8 mouse cellular contexts compared by ENCODE assay signal in genomic region chr11:120317456-120317855, GRCm38 (mm10). TPM values are rescaled to one million over a fixed set of nuclear protein-coding genes. Genes with fewer than 3 reads are reported as not detected.
A peak's percentile ranks its signal among the peaks of the same experiment; 100 is the strongest.
DNase-seq lines count a peak whose midpoint lies in the region; ATAC-seq and TF ChIP-seq lines count a peak whose summit lies in the region.

No protein-coding gene starts in this region.

- no peaks in the 10 kb centered on the region for H3K9me3 ChIP-seq in heart, embryonic 11.5 days (replicated peaks; ENCODE audit: control insufficient read depth, low read length)
- H3K9me3 ChIP-seq in embryonic facial prominence, embryonic 10.5 days = 0 out of 2 replicates have a peak, but pooled peaks cover 5% of the 10 kb centered on the region
- no peaks in the 10 kb centered on the region for H3K9me3 ChIP-seq in hindbrain, postnatal 0 days (ENCODE audit: low read length)
- H3K9me3 ChIP-seq in midbrain, embryonic 12.5 days = 0 out of 2 replicates have a peak, but pooled peaks cover 2% of the 10 kb centered on the region

- intact Hi-C loops in heart, postnatal 10 days (cut with DNase I) = no loop called here
- intact Hi-C loops in left cerebral cortex, postnatal 36 days (cut with DNase I) = no loop called here

- no peaks in the 10 kb centered on the region for H3K27me3 ChIP-seq in heart, embryonic 11.5 days (ENCODE audit: control insufficient read depth, insufficient read depth, low read length)
- 0 out of 2 replicates have a peak, but pooled peaks cover 3% of the 10 kb centered on the region for H3K27me3 ChIP-seq in embryonic facial prominence, embryonic 10.5 days (replicated peaks; ENCODE audit: low read depth, poor library complexity, severe bottlenecking)
- no peaks in the 10 kb centered on the region for H3K27me3 ChIP-seq in hindbrain, postnatal 0 days (ENCODE audit: insufficient read depth, low read length)
- H3K27me3 ChIP-seq in midbrain, embryonic 12.5 days = no peaks in the 10 kb centered on the region

- peak overlapping the region; percentile 88; the same call in 1 of the 2 replicates for H3K9ac ChIP-seq in heart, embryonic 11.5 days (ENCODE audit: low read depth, low read length)
- H3K9ac ChIP-seq in hindbrain, postnatal 0 days (replicated peaks; ENCODE audit: low read length) = peak overlapping the region; percentile 68; the same call in 1 of the 2 replicates
- H3K9ac ChIP-seq in midbrain, embryonic 12.5 days (replicated peaks) = peak overlapping the region; percentile 83; the same call in 1 of the 2 replicates

- H3K36me3 ChIP-seq in heart, embryonic 11.5 days (ENCODE audit: control insufficient read depth, insufficient read depth, low read length) = no peaks in the 10 kb centered on the region
- no peaks in the 10 kb centered on the region for H3K36me3 ChIP-seq in embryonic facial prominence, embryonic 10.5 days (replicated peaks)
- H3K36me3 ChIP-seq in hindbrain, postnatal 0 days (ENCODE audit: insufficient read depth, low read length) = no peaks in the 10 kb centered on the region
- H3K36me3 ChIP-seq in midbrain, embryonic 12.5 days = no peaks in the 10 kb centered on the region

- ATAC-seq in heart, embryonic 11.5 days (replicated peaks; ENCODE audit: insufficient number of reproducible peaks, low FRiP score, low TSS enrichment) = no peak
- no peak for ATAC-seq in hindbrain, postnatal 0 days
- no peak for ATAC-seq in midbrain, embryonic 12.5 days (ENCODE audit: low FRiP score, low read depth)
- no peak for ATAC-seq in megakaryocyte, adult 5-6 weeks (ENCODE audit: poor library complexity, severe bottlenecking)

- 79% methylated on average over 7 of the region's 7 CpGs for WGBS in heart, embryonic 11.5 days (ENCODE audit: insufficient replicate concordance)
- WGBS in embryonic facial prominence, embryonic 10.5 days = 58% methylated on average over 7 of the region's 7 CpGs
- 58% methylated on average over 7 of the region's 7 CpGs for WGBS in hindbrain, postnatal 0 days
- 81% methylated on average over 7 of the region's 7 CpGs for WGBS in midbrain, embryonic 12.5 days

- TF ChIP-seq CTCF in hindbrain, postnatal 0 days (IDR thresholded peaks at IDR 0.05; ENCODE audit: low read depth) = no peak

- DNase-seq in heart, postnatal 10 days = no peak
- peak; percentile 8 for DNase-seq in embryonic facial prominence, embryonic 10.5 days (ENCODE audit: low spot score)
- DNase-seq in hindbrain, postnatal 0 days (ENCODE audit: low spot score) = no peak
- no peak for DNase-seq in frontal cortex, postnatal 14 days (ENCODE audit: low spot score in 2 of 2)
- no peak for DNase-seq in left cerebral cortex, postnatal 36 days (ENCODE audit: low spot score in 2 of 2)

- peak overlapping the region; percentile 92 for H3K4me2 ChIP-seq in heart, embryonic 11.5 days
- peak overlapping the region; percentile 87; the same call in 1 of the 2 replicates for H3K4me2 ChIP-seq in hindbrain, postnatal 0 days (ENCODE audit: low read depth, low read length)
- H3K4me2 ChIP-seq in midbrain, embryonic 12.5 days (replicated peaks) = peak overlapping the region; percentile 91

- no peak overlapping the region for H3K4me3 ChIP-seq in heart, embryonic 11.5 days (ENCODE audit: low read depth, low read length)
- peak overlapping the region; percentile 63 for H3K4me3 ChIP-seq in embryonic facial prominence, embryonic 10.5 days
- H3K4me3 ChIP-seq in hindbrain, postnatal 0 days (ENCODE audit: low read length) = no peak overlapping the region
- H3K4me3 ChIP-seq in midbrain, embryonic 12.5 days = no peak overlapping the region

- H3K27ac ChIP-seq in heart, embryonic 11.5 days (ENCODE audit: low read depth, low read length) = peak overlapping the region; percentile 99
- H3K27ac ChIP-seq in embryonic facial prominence, embryonic 10.5 days (replicated peaks) = peak overlapping the region; percentile 96
- H3K27ac ChIP-seq in hindbrain, postnatal 0 days = peak overlapping the region; percentile 95; the same call in 1 of the 2 replicates
- H3K27ac ChIP-seq in midbrain, embryonic 12.5 days (replicated peaks) = peak overlapping the region; percentile 96

- peaks cover 31% of the 10 kb centered on the region for H3K4me1 ChIP-seq in heart, embryonic 11.5 days (ENCODE audit: control insufficient read depth, insufficient read depth, low read length)
- peaks cover 36% of the 10 kb centered on the region for H3K4me1 ChIP-seq in embryonic facial prominence, embryonic 10.5 days
- H3K4me1 ChIP-seq in hindbrain, postnatal 0 days (ENCODE audit: insufficient read depth, low read length) = peaks cover 21% of the 10 kb centered on the region; the same call in 1 of the 2 replicates
- peaks cover 28% of the 10 kb centered on the region for H3K4me1 ChIP-seq in midbrain, embryonic 12.5 days

RNA-seq across cellular contexts. Expression of gene Actg1, which starts 30.9 kb away (rescaled TPM):
- polyA plus RNA-seq in heart, embryonic 11.5 days (2014; fragmentation: Nextera tagmentation; extraction: Ambion mirVana) = 1,448 and 1,508 TPM in 2 replicates
- total RNA-seq in heart, postnatal 10 days (2021) = 100 to 1,000 TPM; 691 to 703 TPM
- 3,067 and 3,150 TPM in 2 replicates for polyA plus RNA-seq in embryonic facial prominence, embryonic 10.5 days (2016; fragmentation: Nextera tagmentation; extraction: Ambion mirVana)
- 2,410 and 2,568 TPM in 2 replicates for total RNA-seq in hindbrain, postnatal 0 days (2014; rRNA removed)
- 3,348 and 3,639 TPM in 2 replicates for polyA plus RNA-seq in hindbrain, postnatal 0 days (2015; fragmentation: Nextera tagmentation; extraction: Ambion mirVana)
- polyA plus RNA-seq in midbrain, embryonic 12.5 days (2016; fragmentation: Nextera tagmentation; extraction: Ambion mirVana) = 3,175 and 3,231 TPM in 2 replicates
- total RNA-seq in megakaryocyte, adult 5-6 weeks (2015) = 4,212 and 4,544 TPM in 2 replicates
- 2,305 and 2,430 TPM in 2 replicates for total RNA-seq in megakaryocyte, adult 5-6 weeks (2017)
- 1,000 to 10,000 TPM; 1,144 to 1,299 TPM for total RNA-seq in left cerebral cortex, postnatal 36 days (2021)

RNA-seq across cellular contexts. Expression of gene Fscn2, which starts 43.9 kb away (rescaled TPM):
- 0.57 TPM in 1 of 2 replicates, not detected in the other for polyA plus RNA-seq in heart, embryonic 11.5 days (2014; fragmentation: Nextera tagmentation; extraction: Ambion mirVana)
- total RNA-seq in heart, postnatal 10 days (2021) = not detected
- polyA plus RNA-seq in embryonic facial prominence, embryonic 10.5 days (2016; fragmentation: Nextera tagmentation; extraction: Ambion mirVana) = 0.10 and 0.19 TPM in 2 replicates
- total RNA-seq in hindbrain, postnatal 0 days (2014; rRNA removed) = 3.0 and 9.0 TPM in 2 replicates
- polyA plus RNA-seq in hindbrain, postnatal 0 days (2015; fragmentation: Nextera tagmentation; extraction: Ambion mirVana) = 1.5 and 1.9 TPM in 2 replicates
- 1.4 and 1.5 TPM in 2 replicates for polyA plus RNA-seq in midbrain, embryonic 12.5 days (2016; fragmentation: Nextera tagmentation; extraction: Ambion mirVana)
- not detected in 2 replicates for total RNA-seq in megakaryocyte, adult 5-6 weeks (2015)
- not detected in 2 replicates for total RNA-seq in megakaryocyte, adult 5-6 weeks (2017)
- under 1 TPM; 0.25 to 0.72 TPM for total RNA-seq in left cerebral cortex, postnatal 36 days (2021)
